Mouse (Mus musculus) hindbrain, embryonic 13.5 days (tissue): ENCODE results near the gene Rp2. TPM values are rescaled to one million over a fixed set of nuclear protein-coding genes. Genes with fewer than 3 reads are reported as not detected.

Experiments
- ATAC-seq: fragments of 200-750 bp; cut with Nextera tagmentation; 2 replicates; pipeline ENCODE4 v1.8.0; 2017; ENCODE audit warnings: moderate TSS enrichment; ENCODE audit not compliant: low FRiP score
- H3K27ac ChIP-seq: fragments of 300-500 bp; sonication (generic); 2 replicates; pipeline ENCODE4 v1.5.1; 2015; ENCODE audit warnings: inconsistent platforms, mild to moderate bottlenecking, moderate library complexity
- H3K27me3 ChIP-seq: fragments of 300-500 bp; sonication (generic); 2 replicates; pipeline ENCODE4 v1.6.1; 2015; ENCODE audit warnings: mild to moderate bottlenecking, inconsistent platforms
- H3K36me3 ChIP-seq: fragments of 300-500 bp; sonication (generic); 2 replicates; pipeline ENCODE4 v1.6.1; 2015; ENCODE audit warnings: mild to moderate bottlenecking, inconsistent platforms
- H3K4me1 ChIP-seq: fragments of 300-500 bp; sonication (generic); replicated peaks from 2 replicates; pipeline ENCODE4 v1.6.1; 2015; ENCODE audit warnings: inconsistent platforms
- H3K4me2 ChIP-seq: fragments of 300-500 bp; sonication (generic); 2 replicates; pipeline ENCODE4 v1.6.1; 2015; ENCODE audit warnings: inconsistent platforms, mild to moderate bottlenecking, moderate library complexity
- H3K4me3 ChIP-seq: fragments of 300-500 bp; sonication (generic); 2 replicates; pipeline ENCODE4 v1.5.1; 2015; ENCODE audit warnings: mild to moderate bottlenecking, inconsistent platforms
- H3K9ac ChIP-seq: fragments of 300-500 bp; sonication (generic); 2 replicates; pipeline ENCODE4 v1.6.1; 2015; ENCODE audit warnings: mild to moderate bottlenecking, inconsistent platforms
- H3K9me3 ChIP-seq: fragments of 300-500 bp; sonication (generic); 2 replicates; pipeline ENCODE4 v1.6.1; 2016; ENCODE audit warnings: inconsistent platforms
- WGBS: fragments of 180-500 bp; shearing (Covaris S2); methylation state at CpG from one replicate; pipeline ENCODE4 v1.1.7; 2015; 5-methylcytosine and 5-hydroxymethylcytosine counted together
- polyA plus RNA-seq: library from polyadenylated mRNA; unstranded; fragments of >200 nt; fragmentation: Nextera tagmentation; extraction: Ambion mirVana; gene quantifications from 2 replicates; pipeline ENCODE4 v1.2.1, GENCODE M21; 2015

Rp2 gene
- polyA plus RNA-seq, 1 experiment from 2014 or later: 17.9 TPM

- H3K9ac ChIP-seq: no peak overlapping the region
- no peaks in the 10 kb centered on the region for H3K9me3 ChIP-seq
- H3K4me3 ChIP-seq: no peak overlapping the region
- ATAC-seq: no peak
- H3K4me1 ChIP-seq: no peaks in the 10 kb centered on the region
- H3K36me3 ChIP-seq: peaks cover 5% of the 10 kb centered on the region; the same call in 1 of the 2 replicates
- H3K27ac ChIP-seq: no peak overlapping the region
- no peak overlapping the region for H3K4me2 ChIP-seq
- no peaks in the 10 kb centered on the region for H3K27me3 ChIP-seq
- 74% methylated on average over 3 of the region's 3 CpGs for WGBS
Measured at GRCm38 (mm10) chrX:20392942-20393341, 28.7 kb downstream of the Rp2 start.

GRCm38 (mm10) chrX:20404068-20404467 is 39.8 kb downstream of the Rp2 start:
- Histone ChIP-seq H3K4me3 (no peak overlapping the region), H3K36me3 (no peaks in the 10 kb centered on the region), H3K27me3 (no peaks in the 10 kb centered on the region), H3K4me1 (no peaks in the 10 kb centered on the region), H3K9me3 (no peaks in the 10 kb centered on the region), H3K9ac (no peak overlapping the region), H3K27ac (no peak overlapping the region), H3K4me2 (no peak overlapping the region)
- 84% methylated on average over 4 of the region's 4 CpGs for WGBS
- no peak for ATAC-seq

GRCm38 (mm10) chrX:20406909-20407308 is 42.6 kb downstream of the Rp2 start:
- WGBS: 96% methylated on average over 2 of the region's 2 CpGs
- Histone ChIP-seq H3K4me3 (no peak overlapping the region), H3K9me3 (no peaks in the 10 kb centered on the region)

GRCm38 (mm10) chrX:20407676-20408075 is 43.4 kb downstream of the Rp2 start:
- Histone ChIP-seq H3K4me3 (no peak overlapping the region), H3K36me3 (no peaks in the 10 kb centered on the region), H3K27ac (no peak overlapping the region), H3K4me1 (no peaks in the 10 kb centered on the region), H3K4me2 (no peak overlapping the region), H3K9me3 (no peaks in the 10 kb centered on the region), H3K27me3 (no peaks in the 10 kb centered on the region), H3K9ac (no peak overlapping the region)
- ATAC-seq: no peak
- 78% methylated on average over 2 of the region's 2 CpGs for WGBS

More at GRCm38 (mm10) chrX:20406909-20407308, 42.6 kb downstream of the Rp2 start:
- ATAC-seq: no peak
- Histone ChIP-seq H3K36me3 (no peaks in the 10 kb centered on the region), H3K27me3 (no peaks in the 10 kb centered on the region), H3K4me1 (no peaks in the 10 kb centered on the region), H3K9ac (no peak overlapping the region), H3K4me2 (no peak overlapping the region), H3K27ac (no peak overlapping the region)

- Histone ChIP-seq H3K4me2 (no peak overlapping the region), H3K27ac (no peak overlapping the region), H3K36me3 (no peaks in the 10 kb centered on the region), H3K27me3 (no peaks in the 10 kb centered on the region), H3K9ac (no peak overlapping the region), H3K4me1 (no peaks in the 10 kb centered on the region), H3K9me3 (no peaks in the 10 kb centered on the region), H3K4me3 (no peak overlapping the region)
- 81% methylated on average over 4 of the region's 4 CpGs for WGBS
- no peak for ATAC-seq
Measured at GRCm38 (mm10) chrX:20411382-20411781, 47.1 kb downstream of the Rp2 start.

GRCm38 (mm10) chrX:20412221-20412620 is 47.9 kb downstream of the Rp2 start:
- 86% methylated on average over 3 of the region's 3 CpGs for WGBS
- Histone ChIP-seq H3K4me1 (no peaks in the 10 kb centered on the region), H3K36me3 (no peaks in the 10 kb centered on the region)

GRCm38 (mm10) chrX:20414885-20415622 is 50.8 kb downstream of the Rp2 start:
- no peaks in the 10 kb centered on the region for H3K36me3 ChIP-seq
- no peak overlapping the region for H3K4me2 ChIP-seq
- no peak overlapping the region for H3K4me3 ChIP-seq
- no peak overlapping the region for H3K27ac ChIP-seq
- WGBS: 63% methylated on average over 10 of the region's 10 CpGs
- no peak overlapping the region for H3K9ac ChIP-seq
- H3K9me3 ChIP-seq: no peaks in the 10 kb centered on the region
- ATAC-seq: no peak
- no peaks in the 10 kb centered on the region for H3K27me3 ChIP-seq
- no peaks in the 10 kb centered on the region for H3K4me1 ChIP-seq

More at GRCm38 (mm10) chrX:20412221-20412620, 47.9 kb downstream of the Rp2 start:
- Histone ChIP-seq H3K27ac (no peak overlapping the region), H3K9me3 (no peaks in the 10 kb centered on the region), H3K4me2 (no peak overlapping the region), H3K9ac (no peak overlapping the region), H3K4me3 (no peak overlapping the region), H3K27me3 (no peaks in the 10 kb centered on the region)
- ATAC-seq: no peak

- WGBS: 95% methylated on average over 2 of the region's 2 CpGs
- Histone ChIP-seq H3K9ac (no peak overlapping the region), H3K27me3 (no peaks in the 10 kb centered on the region), H3K4me2 (no peak overlapping the region), H3K4me3 (no peak overlapping the region), H3K27ac (no peak overlapping the region), H3K4me1 (no peaks in the 10 kb centered on the region), H3K9me3 (no peaks in the 10 kb centered on the region), H3K36me3 (no peaks in the 10 kb centered on the region)
- ATAC-seq: no peak
Measured at GRCm38 (mm10) chrX:20418461-20418860, 54.2 kb downstream of the Rp2 start.

- WGBS: 87% methylated on average over 4 of the region's 4 CpGs
Measured at GRCm38 (mm10) chrX:20419536-20419935, 55.3 kb downstream of the Rp2 start.

GRCm38 (mm10) chrX:20425140-20425838 is 61.0 kb downstream of the Rp2 start, which contains the start of gene Jade3:
Gene Jade3, plus strand, starts transcription at chrX:20425688.
- H3K4me2 ChIP-seq: peak within 1 kb of the TSS; percentile 62
- ATAC-seq: peak; percentile 97
- peaks cover 7% of the 10 kb centered on the region for H3K4me1 ChIP-seq
- peak within 1 kb of the TSS; percentile 74 for H3K9ac ChIP-seq
- H3K36me3 ChIP-seq: peaks cover 3% of the 10 kb centered on the region
- peak within 1 kb of the TSS; percentile 65 for H3K4me3 ChIP-seq
- H3K9me3 ChIP-seq: no peaks in the 10 kb centered on the region
- WGBS: 23% methylated on average over 51 of the region's 67 CpGs
- H3K27me3 ChIP-seq: no peaks in the 10 kb centered on the region
- H3K27ac ChIP-seq: peak within 1 kb of the TSS; percentile 91

More at GRCm38 (mm10) chrX:20419536-20419935, 55.3 kb downstream of the Rp2 start:
- Histone ChIP-seq H3K4me3 (no peak overlapping the region), H3K9ac (no peak overlapping the region), H3K4me1 (no peaks in the 10 kb centered on the region), H3K36me3 (no peaks in the 10 kb centered on the region), H3K27me3 (no peaks in the 10 kb centered on the region), H3K9me3 (no peaks in the 10 kb centered on the region), H3K27ac (no peak overlapping the region), H3K4me2 (no peak overlapping the region)
- ATAC-seq: no peak

GRCm38 (mm10) chrX:20425839-20426449 is 61.7 kb downstream of the Rp2 start:
- Histone ChIP-seq H3K4me2 (peak overlapping the region; percentile 62), H3K9me3 (no peaks in the 10 kb centered on the region)

More at GRCm38 (mm10) chrX:20425839-20426449, 61.7 kb downstream of the Rp2 start:
- Histone ChIP-seq H3K4me3 (peak overlapping the region; percentile 65), H3K36me3 (peaks cover 3% of the 10 kb centered on the region), H3K9ac (peak overlapping the region; percentile 74), H3K27ac (peak overlapping the region; percentile 91), H3K4me1 (peaks cover 7% of the 10 kb centered on the region), H3K27me3 (no peaks in the 10 kb centered on the region)
- ATAC-seq: no peak; the same call in none of the 2 replicates
- WGBS: 25% methylated on average over 36 of the region's 51 CpGs
